Mouse (Mus musculus) kidney, postnatal 14 days (tissue): Measurements from ENCODE around the gene Anks6.
"Not testable (repeated sequence)": the region's sequence is repeated elsewhere in the genome, so short reads cannot be mapped to it uniquely, and the experiment has no call there.

Experiments
- DNase-seq: peaks from one replicate; pipeline ENCODE4 v3.0.0; 2022; ENCODE audit warnings: mixed read lengths

The Anks6 gene

DNA sequence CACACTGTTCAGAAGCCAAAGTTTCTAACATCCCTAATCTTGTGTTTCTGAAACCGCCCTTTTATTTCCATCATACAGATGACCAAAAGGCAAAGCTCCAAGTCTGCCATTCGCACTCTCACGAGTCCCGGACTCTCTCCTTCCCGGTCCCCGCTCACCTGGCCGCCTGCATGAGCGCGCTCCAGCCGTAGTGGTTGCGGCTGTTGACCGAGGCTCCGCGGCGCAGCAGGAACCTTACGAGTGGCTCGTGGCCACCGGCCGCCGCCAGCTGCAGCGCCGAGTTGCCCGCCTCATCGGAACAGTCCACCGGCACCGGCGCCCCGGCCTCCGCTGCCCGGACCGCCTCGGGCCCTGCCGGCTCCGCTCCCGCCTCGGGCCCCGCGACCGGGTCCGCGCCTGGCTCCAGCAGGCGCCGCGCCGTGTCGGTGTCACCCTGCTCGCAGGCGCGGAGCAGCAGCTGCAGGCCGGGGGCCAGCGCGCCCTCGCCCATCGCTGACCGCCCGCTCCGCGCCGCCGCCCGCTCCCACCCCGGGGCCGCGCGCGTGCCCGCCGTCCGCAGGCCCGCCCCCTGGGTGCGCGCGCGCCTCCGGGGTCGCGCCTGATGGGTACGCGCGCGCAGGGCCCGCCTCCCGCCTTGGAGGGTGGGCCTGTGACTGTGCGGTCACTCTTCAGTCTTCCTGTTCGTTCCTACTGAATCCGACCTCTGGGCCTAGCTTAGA is at the start of gene Anks6:
Anks6 (minus strand) TSS at position 637 of the 719 bp plus-strand sequence.
- peak; percentile 92 for DNase-seq

DNA sequence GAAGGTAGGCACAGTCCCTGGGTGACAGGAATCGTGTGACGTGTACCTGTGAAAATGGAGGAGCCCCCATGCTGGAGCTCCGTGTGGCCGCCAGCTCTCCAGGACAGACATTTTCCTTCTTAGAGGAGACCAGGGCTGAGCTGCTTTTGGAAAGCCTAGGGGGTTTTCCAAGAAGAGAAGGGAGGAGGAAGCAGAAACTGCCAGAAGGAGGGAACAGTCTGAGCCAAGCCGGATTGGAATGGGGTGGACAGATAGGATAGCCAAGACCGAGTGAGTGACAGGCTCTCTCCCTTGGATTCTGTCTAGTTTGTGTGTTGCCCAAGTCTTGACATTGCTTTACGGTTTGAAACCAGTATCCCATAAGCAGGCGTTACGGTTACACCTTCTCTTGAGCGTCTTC is 46.3 kb upstream of the Anks6 start:
- DNase-seq, result no peak

DNA sequence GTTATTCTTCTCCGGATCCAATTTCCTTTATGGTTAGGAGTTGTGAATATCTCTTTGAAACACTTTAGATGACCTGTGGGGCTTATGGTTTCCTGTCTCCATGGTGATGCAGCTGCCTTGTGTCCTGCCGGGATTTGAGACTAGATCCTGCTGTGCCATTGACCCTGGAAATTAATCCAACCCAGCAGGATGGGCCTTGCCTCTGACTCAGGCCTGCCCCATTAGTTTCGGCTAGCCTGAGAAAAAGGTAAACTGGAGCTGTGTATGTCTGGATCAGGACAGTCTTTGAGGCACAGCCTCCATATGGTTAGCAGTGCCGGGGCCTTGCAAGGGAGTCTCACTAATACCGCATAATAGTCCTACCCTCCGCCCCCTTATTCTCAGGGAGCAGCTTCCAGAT is 36.4 kb upstream of the Anks6 start:
- DNase-seq, result no peak

DNA sequence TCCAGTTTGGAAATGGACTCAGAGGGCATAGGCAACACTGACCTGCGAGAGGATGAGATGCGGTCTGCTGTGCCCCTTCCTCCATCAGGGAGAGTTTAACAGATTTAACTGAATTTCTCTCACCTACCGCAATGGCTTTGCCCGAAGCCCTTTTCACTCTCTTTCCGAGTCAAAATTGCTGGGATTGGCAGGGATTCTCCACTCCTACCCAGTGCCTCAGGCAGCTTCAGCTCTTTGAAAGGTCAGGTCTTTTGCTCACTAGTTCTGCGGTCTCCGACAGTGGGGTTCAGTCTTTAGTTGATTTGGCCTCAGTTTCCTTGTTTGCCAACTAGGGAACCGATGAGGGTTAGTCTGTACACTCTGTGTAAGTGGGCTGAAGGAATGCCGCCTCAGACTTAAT is 35.9 kb upstream of the Anks6 start:
- no peak for DNase-seq

DNA sequence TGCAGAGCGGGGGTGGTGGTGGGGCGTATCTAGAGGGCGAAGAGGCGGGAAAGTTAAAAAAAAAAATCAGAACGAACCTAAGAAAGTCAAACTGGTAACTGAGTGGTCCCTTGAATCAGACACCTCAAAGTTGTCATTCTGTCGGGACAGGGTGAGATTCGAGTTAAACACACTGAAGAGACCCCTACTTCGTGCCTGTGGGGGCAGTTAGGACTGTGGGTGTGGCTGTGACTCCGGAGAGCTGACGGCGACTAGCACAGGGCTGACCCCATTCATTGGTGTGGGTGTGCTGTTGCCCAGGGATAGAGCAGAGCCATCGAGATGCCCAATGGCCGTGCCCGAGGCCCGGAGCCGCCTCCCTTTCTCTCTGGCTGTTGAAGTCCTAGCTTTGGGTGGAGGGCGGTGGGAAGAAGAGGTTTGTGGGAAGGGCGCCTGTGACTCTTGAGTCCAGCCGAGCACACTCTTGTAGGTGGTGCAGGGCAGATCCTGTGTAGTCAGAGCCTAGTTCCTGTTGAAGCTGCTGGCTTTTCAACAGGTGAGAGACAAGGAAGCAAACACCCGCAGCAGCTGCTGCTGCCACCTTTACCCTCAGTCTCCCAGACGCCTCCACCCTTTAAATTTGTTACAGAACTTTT is 35.3 kb upstream of the Anks6 start:
- DNase-seq, result peak; percentile 23

DNA sequence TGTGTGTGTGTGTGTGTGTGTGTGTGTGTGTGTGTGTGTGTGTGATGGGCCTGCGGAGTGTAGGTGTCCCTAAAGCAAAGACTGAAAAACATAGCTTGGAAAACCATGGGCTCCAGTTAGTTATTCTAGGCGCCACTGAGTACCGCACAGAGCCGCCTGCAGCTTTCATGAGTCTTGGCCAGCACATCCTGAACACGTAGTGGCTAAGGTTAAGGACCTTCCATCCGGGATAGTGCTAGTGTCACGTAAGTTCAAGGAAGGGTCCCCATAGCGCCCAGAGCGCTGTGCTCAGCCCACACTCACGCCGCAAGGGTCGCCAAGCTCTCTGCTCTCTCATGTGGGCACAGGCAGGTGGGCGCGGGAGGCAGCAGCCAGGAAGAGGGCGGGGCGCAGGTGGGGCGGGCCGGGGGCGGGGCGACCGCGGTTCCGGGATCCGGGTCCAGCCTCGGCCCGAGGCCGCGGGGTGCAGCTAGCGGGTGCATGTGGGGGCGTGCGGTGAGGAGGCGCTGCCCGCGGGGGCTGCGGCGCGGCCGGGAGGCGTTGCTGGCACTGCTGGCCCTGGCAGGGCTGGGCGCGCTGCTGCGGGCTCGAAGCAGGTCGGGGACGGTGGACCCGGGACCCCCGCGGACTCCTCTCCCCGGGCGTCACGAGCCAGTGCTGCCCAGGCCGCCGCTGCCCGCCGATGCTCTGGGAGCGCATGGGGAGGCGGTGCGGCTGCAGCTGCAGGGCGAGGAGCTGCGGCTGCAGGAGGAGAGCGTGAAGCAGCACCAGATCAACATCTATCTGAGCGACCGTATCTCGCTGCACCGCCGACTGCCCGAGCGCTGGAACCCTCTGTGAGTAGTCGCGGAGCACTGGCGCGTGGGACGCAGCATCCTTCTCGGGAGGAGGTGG is 34.5 kb upstream of the Anks6 start, which contains the start of gene Galnt12:
Galnt12 (plus strand) TSS at position 417 of the 894 bp plus-strand sequence.
- DNase-seq, result peak; percentile 31

DNA sequence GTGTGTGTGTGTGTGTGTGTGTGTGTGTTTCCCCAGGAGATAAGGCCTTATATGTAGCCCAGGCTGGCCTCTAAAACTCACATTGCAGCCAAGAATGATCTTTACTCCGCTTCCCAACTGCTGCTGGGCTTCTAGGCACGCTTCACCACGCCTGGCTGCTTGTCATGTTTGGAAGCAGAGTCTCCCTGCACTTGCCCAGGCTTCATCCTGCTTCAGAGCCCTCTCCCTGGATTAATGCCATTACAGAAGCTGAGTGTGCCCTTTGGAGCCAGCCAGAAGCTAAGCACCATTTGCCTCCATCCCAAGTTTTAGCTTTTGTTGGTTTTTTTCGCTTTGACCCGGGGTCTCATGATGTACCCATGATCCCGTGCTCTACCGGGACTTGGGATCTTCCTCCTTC is 31.4 kb upstream of the Anks6 start:
- peak; percentile 57 for DNase-seq

DNA sequence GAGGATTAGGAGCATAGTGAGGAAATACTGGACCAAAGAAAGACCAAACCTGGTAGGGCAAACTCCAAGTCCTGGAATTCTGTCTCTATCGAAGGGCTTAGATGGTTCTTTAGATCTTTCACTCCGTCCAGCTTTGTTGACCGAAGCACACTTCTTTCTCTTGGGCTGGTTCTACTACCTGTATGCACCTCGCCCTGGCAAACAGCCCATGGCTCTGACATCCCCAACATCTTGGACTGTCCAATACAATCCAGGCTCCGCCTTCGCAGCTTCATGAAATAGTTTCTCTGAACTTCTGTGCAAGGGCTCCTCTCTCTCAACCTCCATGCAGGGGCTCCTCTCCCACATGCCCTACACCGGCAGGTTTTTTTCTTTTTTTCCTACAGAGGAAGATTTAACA is 26.6 kb upstream of the Anks6 start:
- DNase-seq, result no peak

DNA sequence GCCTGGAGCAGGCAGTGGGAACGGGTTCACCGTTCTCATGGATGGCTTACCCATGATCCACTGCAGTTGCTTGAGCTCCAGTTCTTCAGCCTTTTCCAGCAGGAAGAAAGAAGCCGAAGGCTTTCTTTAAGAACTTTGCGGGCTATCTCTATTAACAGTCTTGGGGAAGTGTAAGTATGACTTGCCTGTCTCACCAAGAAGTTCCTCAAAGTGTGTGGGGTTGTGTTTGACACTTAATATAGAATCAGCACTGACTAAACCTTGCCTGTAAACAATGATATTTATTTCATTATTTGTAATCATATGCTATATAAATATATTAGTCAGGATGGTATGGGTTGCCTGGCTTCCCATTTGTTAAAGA is 23.4 kb upstream of the Anks6 start:
- DNase-seq, result no peak

DNA sequence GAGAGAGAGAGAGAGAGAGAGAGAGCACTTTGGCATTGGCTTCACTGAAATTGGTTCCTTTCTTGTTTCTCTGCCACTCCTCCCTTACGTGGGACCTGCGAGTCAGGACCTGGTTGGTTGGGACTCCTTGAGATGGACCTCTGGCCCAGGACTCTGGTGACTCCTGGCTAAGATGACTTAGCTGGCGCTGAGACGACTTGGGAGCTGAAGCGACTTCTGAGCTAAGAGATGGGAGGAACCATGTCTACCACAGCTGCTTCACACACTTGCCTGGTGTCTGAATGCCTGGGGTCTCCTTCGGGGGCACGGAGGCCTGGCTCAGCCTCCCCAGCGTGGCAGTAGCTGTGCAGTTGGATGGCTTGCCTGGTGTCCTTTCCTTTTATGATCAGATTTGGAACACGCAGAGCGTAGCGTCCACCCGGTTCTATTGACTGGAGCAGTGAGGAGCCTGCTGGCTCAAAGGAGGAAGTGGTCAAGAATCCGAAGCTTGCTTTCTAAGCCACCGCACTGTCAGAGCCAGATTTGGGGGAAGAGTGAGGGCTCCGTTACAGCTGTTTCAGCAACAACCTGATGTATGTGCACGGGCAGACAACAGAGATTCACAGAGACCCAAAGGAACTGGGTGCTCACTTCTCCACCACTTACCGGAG is 22.9 kb upstream of the Anks6 start:
- DNase-seq, result no peak

DNA sequence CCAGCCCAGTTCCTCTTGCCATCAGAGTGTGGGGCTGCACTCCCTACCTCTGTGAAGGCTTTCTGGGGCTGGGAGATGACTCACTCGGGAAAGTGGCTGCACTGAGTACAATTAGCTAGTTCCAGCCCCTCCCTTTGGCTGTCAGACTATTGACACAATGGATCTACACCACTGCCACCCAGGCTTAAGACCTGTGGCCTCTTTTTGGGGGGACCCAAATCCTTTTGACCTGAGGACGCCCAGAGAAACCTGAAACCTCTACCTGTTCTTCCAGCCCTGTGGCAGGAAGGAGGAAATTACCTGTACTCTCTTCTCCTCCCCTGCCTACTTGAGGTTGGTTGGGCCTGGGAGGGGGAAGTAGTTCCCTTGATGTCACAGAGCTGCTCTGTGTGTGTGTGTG is 17.8 kb upstream of the Anks6 start:
- no peak for DNase-seq

DNA sequence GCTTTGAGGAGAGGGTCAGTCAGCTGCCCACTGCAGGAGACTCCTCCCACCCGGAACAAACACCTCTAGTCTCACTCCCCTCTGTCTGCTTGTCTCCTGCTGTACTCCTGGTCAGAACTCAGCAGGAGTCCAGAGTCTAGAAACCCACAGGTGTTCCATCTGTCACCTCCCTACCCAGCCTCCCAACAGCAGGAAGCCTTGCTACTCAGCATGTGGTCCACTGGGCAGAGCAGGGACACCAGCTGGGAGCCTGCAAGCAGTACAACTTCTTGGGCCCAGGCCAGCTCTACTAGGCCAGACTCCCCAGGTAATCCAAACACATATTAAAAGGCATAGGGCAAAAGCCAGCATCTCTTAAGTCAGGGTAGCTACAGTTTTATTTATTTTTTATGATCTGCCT is 3.7 kb upstream of the Anks6 start:
- DNase-seq, result peak; percentile 75

DNA sequence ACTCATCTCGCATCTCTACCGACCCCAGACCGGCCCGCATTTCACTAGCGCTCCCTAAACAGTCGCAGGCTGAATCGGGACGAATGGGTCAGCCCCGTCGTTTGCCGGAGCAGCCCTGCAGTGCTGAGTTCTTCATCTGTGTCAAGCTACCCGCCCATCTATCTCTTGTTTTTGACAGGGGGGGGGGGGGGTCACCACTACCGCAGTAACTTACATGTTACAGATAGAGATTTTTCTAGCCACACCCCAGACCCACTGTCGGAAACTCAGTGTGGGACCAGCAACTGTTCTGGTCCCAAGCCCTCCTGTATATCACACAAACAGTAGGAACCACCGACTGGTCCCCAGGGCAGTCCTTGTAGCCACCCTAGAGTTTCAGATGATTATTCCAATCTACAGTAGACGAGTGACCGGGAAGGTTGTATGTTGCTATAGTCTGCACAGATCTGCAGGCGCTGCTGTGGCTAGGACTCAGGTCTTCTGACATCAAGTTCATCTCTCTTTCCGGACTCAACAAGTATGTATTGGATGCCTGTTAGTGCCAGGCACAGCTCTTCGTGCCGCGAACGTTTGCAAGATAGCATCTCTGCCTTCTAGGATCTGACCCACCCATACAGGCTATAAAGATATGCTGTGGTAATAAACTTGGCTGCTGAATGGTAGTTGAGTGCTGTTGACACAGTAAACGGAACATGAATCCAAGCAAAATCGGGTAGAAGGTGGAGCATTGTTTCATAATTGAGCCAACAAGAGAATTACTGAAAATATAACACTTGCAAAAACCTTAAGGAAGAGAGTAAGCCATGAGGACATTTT is 491 bp upstream of the Anks6 start:
- DNase-seq, result no peak

DNA sequence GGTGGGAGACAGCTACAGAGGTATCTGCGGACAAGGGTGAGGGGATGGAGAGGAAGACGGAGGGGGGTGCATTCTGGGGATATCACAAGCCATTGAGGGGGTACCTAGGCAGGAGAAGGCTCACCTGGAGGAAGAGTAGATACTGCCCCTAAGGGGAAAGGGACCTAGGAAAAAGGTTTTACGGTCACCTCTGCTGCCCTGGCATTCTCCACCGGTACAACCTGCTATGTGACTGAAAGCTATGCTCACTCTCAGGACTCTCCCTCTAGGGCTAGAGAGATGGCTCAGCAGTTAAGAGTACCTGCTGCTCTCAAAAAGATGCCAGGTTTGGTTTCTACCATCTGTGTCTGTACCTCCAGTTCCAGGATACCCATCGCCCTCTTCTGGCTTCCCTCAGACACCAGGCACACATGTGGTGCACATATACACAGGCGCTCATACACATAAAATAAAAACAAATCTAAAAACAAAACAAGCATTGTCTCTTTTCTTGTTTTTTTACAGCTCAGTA is 1.6 kb downstream of the Anks6 start:
- DNase-seq, result no peak

DNA sequence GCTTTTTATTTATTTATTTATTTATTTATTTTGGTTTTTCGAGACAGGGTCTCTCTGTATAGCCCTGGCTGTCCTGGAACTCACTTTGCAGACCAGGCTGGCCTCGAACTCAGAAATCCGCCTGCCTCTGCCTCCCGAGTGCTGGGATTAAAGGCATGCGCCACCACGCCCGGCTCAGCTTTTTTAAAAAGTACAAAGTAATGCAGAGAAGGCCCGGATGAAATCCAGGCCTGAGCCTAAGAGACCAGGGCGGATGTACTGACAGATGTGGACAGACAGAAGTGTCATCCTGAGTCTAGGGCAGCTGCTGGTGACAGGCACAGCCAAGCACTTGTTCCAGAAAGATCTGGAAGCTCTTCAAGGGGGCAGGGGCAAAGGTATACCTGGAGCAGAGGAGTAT is 2.1 kb downstream of the Anks6 start:
- not testable (repeated sequence) for DNase-seq

DNA sequence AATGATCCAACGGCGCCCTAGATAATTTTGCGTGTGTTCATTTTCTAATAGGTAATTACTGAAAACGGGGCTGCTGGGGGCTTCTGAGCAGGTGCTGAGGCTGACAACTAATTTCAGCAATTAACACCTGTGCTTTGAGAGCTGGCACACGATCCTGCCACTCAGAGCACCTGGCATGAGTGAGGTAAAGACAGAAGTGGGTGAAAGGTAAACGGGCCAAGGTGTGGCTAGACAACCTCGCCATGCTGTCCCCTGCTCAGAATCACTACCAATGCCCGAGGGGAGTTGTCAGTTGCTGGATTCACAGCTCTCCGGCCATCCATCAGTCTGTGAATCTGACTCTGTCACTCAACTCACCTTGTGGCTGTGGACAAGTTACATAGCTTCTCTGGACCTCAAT is 5.3 kb downstream of the Anks6 start:
- DNase-seq, result peak; percentile 46

DNA sequence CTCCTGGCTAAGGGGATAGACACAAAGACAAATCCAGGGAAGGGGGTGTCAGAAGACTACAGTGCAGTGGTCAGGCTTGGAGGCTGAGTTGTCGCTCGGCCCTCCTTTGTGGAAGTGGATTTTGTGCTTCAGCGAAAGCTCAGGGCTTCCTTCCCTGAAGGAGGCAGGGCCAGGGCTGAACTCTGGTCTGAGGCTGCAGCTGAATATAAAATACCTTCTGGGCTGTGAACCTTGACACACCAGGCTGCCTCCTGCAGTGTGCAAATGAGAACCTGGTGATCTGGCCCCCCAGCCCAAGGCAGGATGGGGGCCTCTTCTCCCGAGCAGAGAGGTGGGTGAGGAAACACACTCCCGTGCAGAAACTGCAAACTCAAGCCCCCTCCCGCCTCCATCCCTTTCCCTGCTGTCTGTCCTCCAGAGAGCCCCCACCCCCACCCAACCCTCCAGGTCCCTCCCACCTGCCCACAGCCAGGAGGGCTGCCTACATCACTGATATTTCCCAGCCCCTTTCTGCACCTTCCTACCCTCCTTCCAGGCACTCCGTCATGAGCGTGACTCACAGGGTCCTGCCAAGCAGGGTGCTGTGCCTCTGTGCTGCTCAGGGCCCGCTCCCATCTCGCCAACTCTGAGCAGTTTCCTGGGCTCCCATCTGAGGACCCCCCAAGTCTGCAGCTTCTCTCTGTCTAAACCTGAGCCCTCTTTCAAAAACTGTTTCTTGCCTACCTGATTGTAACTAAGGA is 6.4 kb downstream of the Anks6 start:
- DNase-seq, result peak; percentile 86

DNA sequence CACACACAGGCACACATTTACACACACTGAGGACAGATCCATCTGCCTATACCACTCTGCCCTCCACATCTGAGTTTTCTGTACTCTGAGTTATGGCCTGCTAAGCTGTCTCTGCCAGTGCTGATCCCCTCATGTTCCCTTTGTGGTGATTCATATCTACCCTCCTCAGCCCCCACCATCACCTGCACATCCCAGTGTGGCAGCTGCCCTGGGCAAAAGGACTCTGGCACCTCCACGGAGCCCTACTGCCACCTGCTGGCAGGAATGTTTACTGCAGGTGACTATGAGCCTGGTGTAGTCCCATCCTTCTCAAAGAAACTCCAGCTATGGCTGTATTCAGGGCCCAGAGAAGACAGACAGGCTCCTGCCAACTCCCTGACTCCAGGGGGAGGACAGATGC is 7.1 kb downstream of the Anks6 start:
- DNase-seq, result peak; percentile 93

DNA sequence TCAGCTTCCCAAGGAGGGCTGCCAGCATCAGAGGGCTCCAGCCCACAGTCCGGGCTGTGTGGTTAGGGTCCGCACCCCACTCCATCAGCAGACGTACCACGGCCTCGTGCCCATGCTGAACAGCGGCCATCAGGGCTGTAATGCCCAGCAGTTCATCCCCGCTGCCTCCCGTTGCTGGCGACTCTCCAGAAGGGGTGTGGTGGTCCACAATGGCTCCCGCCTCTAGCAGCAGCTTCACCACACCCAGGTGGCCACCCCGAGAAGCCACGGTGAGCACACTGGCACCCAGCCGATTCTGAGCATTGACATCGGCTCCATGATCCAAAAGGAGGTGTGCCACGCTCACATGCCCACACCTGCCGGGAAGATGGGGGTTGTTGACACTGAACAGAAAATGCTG is 8.0 kb downstream of the Anks6 start:
- peak; percentile 52 for DNase-seq

DNA sequence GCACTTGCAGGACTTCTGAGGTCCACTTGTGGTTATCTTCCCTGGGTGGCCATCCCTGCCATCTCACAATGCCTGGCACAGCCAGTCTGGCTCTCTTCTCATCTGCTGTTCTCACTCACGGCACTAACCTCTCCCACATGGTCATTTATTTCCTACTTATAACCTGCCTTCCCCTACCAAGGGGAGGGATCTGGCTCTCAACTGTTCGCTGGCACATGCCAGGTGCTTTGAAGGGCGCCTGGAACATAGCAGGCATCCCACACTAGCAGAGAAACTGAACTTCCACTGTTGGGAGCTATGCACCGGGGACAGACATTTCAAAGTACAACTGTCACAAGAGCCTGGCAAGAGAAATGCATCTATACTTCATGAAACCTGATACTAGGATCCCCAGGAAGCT is 9.5 kb downstream of the Anks6 start:
- peak; percentile 40 for DNase-seq

DNA sequence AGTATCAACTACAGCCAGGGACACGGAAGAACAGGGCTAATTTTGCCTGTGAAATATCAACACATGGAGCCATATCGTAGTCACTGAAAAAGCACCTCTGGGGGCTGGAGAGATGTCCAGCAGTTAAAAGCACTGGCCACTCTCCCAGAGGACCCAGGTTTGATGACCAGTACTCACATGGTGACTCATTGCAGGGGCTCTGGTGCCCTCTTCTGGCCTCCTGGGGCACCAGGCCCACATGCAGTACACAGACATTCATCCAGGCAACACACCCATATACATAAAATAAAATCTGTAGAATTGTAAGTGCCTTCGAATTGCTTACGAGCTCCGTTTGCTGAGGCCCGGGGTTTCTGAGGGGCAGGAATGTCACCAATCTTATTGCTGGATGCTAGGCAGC is 10.3 kb downstream of the Anks6 start:
- no peak for DNase-seq
